Mouse (Mus musculus): ENCODE results near the gene Fam129a. TPM values are rescaled to one million over a fixed set of nuclear protein-coding genes. Genes with fewer than 3 reads are reported as not detected.

Fam129a gene
- polyA plus RNA-seq, 1 experiment from 2014 or later, result 2.8 TPM

- Histone ChIP-seq H3K9ac (replicated peaks) (no peak overlapping the region), H3K36me3 (no peaks in the 10 kb centered on the region), H3K4me2 (no peak overlapping the region), H3K4me3 (replicated peaks) (no peak overlapping the region), H3K4me1 (replicated peaks) (no peaks in the 10 kb centered on the region), H3K27ac (no peak overlapping the region), H3K27me3 (no peaks in the 10 kb centered on the region), H3K9me3 (no peaks in the 10 kb centered on the region)
- 57% methylated on average over 7 of the region's 7 CpGs for WGBS
- no peak for ATAC-seq (ENCODE audit: insufficient number of reproducible peaks, insufficient read depth, low FRiP score, low TSS enrichment, low read depth)
Measured at GRCm38 (mm10) chr1:151657042-151657605, 86.1 kb downstream of the Fam129a start.

GRCm38 (mm10) chr1:151658291-151658830 is 87.4 kb downstream of the Fam129a start:
- H3K9ac ChIP-seq (replicated peaks), result no peak overlapping the region
- no peaks in the 10 kb centered on the region for H3K27me3 ChIP-seq
- no peak for ATAC-seq (ENCODE audit: insufficient number of reproducible peaks, insufficient read depth, low FRiP score, low TSS enrichment, low read depth)
- no peaks in the 10 kb centered on the region for H3K4me1 ChIP-seq (replicated peaks)
- no peak overlapping the region for H3K27ac ChIP-seq
- no peaks in the 10 kb centered on the region for H3K9me3 ChIP-seq
- H3K4me2 ChIP-seq, result no peak overlapping the region
- H3K36me3 ChIP-seq, result no peaks in the 10 kb centered on the region
- 88% methylated on average over 19 of the region's 19 CpGs for WGBS
- H3K4me3 ChIP-seq (replicated peaks), result no peak overlapping the region

- no peak overlapping the region for H3K4me3 ChIP-seq (replicated peaks)
- H3K4me2 ChIP-seq, result no peak overlapping the region
- no peaks in the 10 kb centered on the region for H3K9me3 ChIP-seq
- 85% methylated on average over 8 of the region's 8 CpGs for WGBS
- H3K27me3 ChIP-seq, result no peaks in the 10 kb centered on the region
- H3K27ac ChIP-seq, result no peak overlapping the region
- no peak for ATAC-seq (ENCODE audit: insufficient number of reproducible peaks, insufficient read depth, low FRiP score, low TSS enrichment, low read depth)
- H3K36me3 ChIP-seq, result no peaks in the 10 kb centered on the region
- no peak overlapping the region for H3K9ac ChIP-seq (replicated peaks)
- H3K4me1 ChIP-seq (replicated peaks), result no peaks in the 10 kb centered on the region
Measured at GRCm38 (mm10) chr1:151659636-151660035, 88.7 kb downstream of the Fam129a start.

- Histone ChIP-seq H3K27ac (no peak overlapping the region), H3K4me3 (replicated peaks) (no peak overlapping the region), H3K4me2 (no peak overlapping the region), H3K27me3 (no peaks in the 10 kb centered on the region), H3K36me3 (no peaks in the 10 kb centered on the region), H3K4me1 (replicated peaks) (no peaks in the 10 kb centered on the region), H3K9me3 (no peaks in the 10 kb centered on the region), H3K9ac (replicated peaks) (no peak overlapping the region)
- ATAC-seq (ENCODE audit: insufficient number of reproducible peaks, insufficient read depth, low FRiP score, low TSS enrichment, low read depth), result no peak
- WGBS, result 75% methylated on average over 4 of the region's 4 CpGs
Measured at GRCm38 (mm10) chr1:151660251-151660650, 89.3 kb downstream of the Fam129a start.

GRCm38 (mm10) chr1:151660883-151661282 is 89.9 kb downstream of the Fam129a start:
- Histone ChIP-seq H3K9me3 (no peaks in the 10 kb centered on the region), H3K4me3 (replicated peaks) (no peak overlapping the region), H3K4me2 (no peak overlapping the region), H3K9ac (replicated peaks) (no peak overlapping the region), H3K36me3 (no peaks in the 10 kb centered on the region), H3K27ac (no peak overlapping the region), H3K27me3 (no peaks in the 10 kb centered on the region), H3K4me1 (replicated peaks) (no peaks in the 10 kb centered on the region)
- 93% methylated on average over 6 of the region's 6 CpGs for WGBS
- no peak for ATAC-seq (ENCODE audit: insufficient number of reproducible peaks, insufficient read depth, low FRiP score, low TSS enrichment, low read depth)

- 82% methylated on average over 7 of the region's 7 CpGs for WGBS
- Histone ChIP-seq H3K4me1 (replicated peaks) (no peaks in the 10 kb centered on the region), H3K4me2 (no peak overlapping the region), H3K27me3 (no peaks in the 10 kb centered on the region), H3K36me3 (no peaks in the 10 kb centered on the region), H3K4me3 (replicated peaks) (no peak overlapping the region), H3K9me3 (no peaks in the 10 kb centered on the region), H3K9ac (replicated peaks) (no peak overlapping the region), H3K27ac (no peak overlapping the region)
- ATAC-seq (ENCODE audit: insufficient number of reproducible peaks, insufficient read depth, low FRiP score, low TSS enrichment, low read depth), result no peak
Measured at GRCm38 (mm10) chr1:151661684-151662439, 90.9 kb downstream of the Fam129a start.

- Histone ChIP-seq H3K9me3 (no peaks in the 10 kb centered on the region), H3K27ac (no peak overlapping the region), H3K4me1 (replicated peaks) (no peaks in the 10 kb centered on the region), H3K27me3 (no peaks in the 10 kb centered on the region), H3K9ac (replicated peaks) (no peak overlapping the region), H3K4me3 (replicated peaks) (no peak overlapping the region), H3K4me2 (no peak overlapping the region), H3K36me3 (no peaks in the 10 kb centered on the region)
- no peak for ATAC-seq (ENCODE audit: insufficient number of reproducible peaks, insufficient read depth, low FRiP score, low TSS enrichment, low read depth)
- 67% methylated on average over 6 of the region's 6 CpGs for WGBS
Measured at GRCm38 (mm10) chr1:151662958-151663357, 92.0 kb downstream of the Fam129a start.

- Histone ChIP-seq H3K36me3 (no peaks in the 10 kb centered on the region), H3K27me3 (no peaks in the 10 kb centered on the region), H3K4me3 (replicated peaks) (no peak overlapping the region), H3K4me1 (replicated peaks) (no peaks in the 10 kb centered on the region), H3K9me3 (no peaks in the 10 kb centered on the region), H3K27ac (no peak overlapping the region), H3K4me2 (no peak overlapping the region), H3K9ac (replicated peaks) (no peak overlapping the region)
- no peak for ATAC-seq (ENCODE audit: insufficient number of reproducible peaks, insufficient read depth, low FRiP score, low TSS enrichment, low read depth)
- 91% methylated on average over 10 of the region's 10 CpGs for WGBS
Measured at GRCm38 (mm10) chr1:151664384-151664783, 93.4 kb downstream of the Fam129a start.

- Histone ChIP-seq H3K9me3 (no peaks in the 10 kb centered on the region), H3K4me1 (replicated peaks) (no peaks in the 10 kb centered on the region), H3K27me3 (no peaks in the 10 kb centered on the region), H3K9ac (replicated peaks) (no peak overlapping the region), H3K4me2 (no peak overlapping the region), H3K36me3 (no peaks in the 10 kb centered on the region), H3K27ac (no peak overlapping the region), H3K4me3 (replicated peaks) (no peak overlapping the region)
- WGBS, result 75% methylated on average over 7 of the region's 7 CpGs
- ATAC-seq (ENCODE audit: insufficient number of reproducible peaks, insufficient read depth, low FRiP score, low TSS enrichment, low read depth), result no peak
Measured at GRCm38 (mm10) chr1:151664837-151665431, 93.9 kb downstream of the Fam129a start.

GRCm38 (mm10) chr1:151667351-151668074 is 96.5 kb downstream of the Fam129a start:
- H3K27ac ChIP-seq, result no peak overlapping the region
- 87% methylated on average over 10 of the region's 10 CpGs for WGBS
- H3K4me1 ChIP-seq (replicated peaks), result no peaks in the 10 kb centered on the region
- no peaks in the 10 kb centered on the region for H3K9me3 ChIP-seq
- no peak overlapping the region for H3K4me2 ChIP-seq
- H3K4me3 ChIP-seq (replicated peaks), result no peak overlapping the region
- ATAC-seq (ENCODE audit: insufficient number of reproducible peaks, insufficient read depth, low FRiP score, low TSS enrichment, low read depth), result no peak
- no peaks in the 10 kb centered on the region for H3K27me3 ChIP-seq
- H3K36me3 ChIP-seq, result no peaks in the 10 kb centered on the region
- H3K9ac ChIP-seq (replicated peaks), result no peak overlapping the region

- no peak for ATAC-seq (ENCODE audit: insufficient number of reproducible peaks, insufficient read depth, low FRiP score, low TSS enrichment, low read depth)
- Histone ChIP-seq H3K9ac (replicated peaks) (no peak overlapping the region), H3K9me3 (no peaks in the 10 kb centered on the region), H3K36me3 (no peaks in the 10 kb centered on the region), H3K4me2 (no peak overlapping the region), H3K4me3 (replicated peaks) (no peak overlapping the region), H3K27me3 (no peaks in the 10 kb centered on the region), H3K4me1 (replicated peaks) (no peaks in the 10 kb centered on the region), H3K27ac (no peak overlapping the region)
- WGBS, result 85% methylated on average over 9 of the region's 9 CpGs
Measured at GRCm38 (mm10) chr1:151670006-151670591, 99.1 kb downstream of the Fam129a start.
